Mouse (Mus musculus): ENCODE measurements around the gene Igfbp7.

DNA sequence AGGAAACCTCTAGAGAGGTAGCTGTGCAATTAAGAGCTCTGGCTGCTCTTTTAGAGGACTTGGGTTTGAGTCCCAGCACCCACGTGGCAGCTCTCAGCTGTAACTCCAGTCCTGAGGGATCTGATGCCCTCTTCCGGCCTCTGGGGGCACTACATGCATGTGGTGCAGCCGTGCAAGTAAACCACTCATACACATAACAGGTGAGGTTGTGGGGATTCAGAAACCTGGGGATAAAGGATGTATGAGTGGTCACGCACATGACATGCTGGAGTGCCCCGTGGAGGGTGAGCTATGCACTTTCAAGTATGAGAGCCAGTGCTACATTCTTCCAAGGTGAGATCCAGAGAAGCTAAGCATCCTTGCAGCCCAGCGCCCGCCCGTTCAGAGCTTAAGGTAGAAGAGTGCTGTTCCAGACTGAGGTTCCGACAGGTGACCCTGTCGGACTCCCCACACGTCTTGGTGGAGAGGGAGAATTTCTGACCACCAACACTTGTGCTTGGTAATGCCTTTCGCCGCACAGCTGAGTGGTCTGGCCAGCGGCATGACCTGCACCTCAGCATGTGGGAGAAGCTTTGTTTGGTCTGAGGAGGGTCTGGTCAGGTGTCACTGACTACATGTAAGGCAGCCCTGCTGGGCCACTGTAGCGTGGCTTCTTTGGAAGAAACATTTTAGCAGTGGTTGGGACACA lies 57.7 kb downstream of the Igfbp7 start:
- TF ChIP-seq CTCF (IDR thresholded peaks at IDR 0.05; ENCODE audit: borderline replicate concordance, insufficient read depth, low read length) (no peak), POLR2A (IDR thresholded peaks at IDR 0.05; ENCODE audit: low read depth, low read length) (no peak)
